Mouse (Mus musculus) kidney, adult 2 months (tissue): ENCODE results near the gene Slc24a3.

ENCODE experiments used
- CTCF ChIP-seq: fragments of 200-500 bp; conservative IDR thresholded peaks from 2 replicates; pipeline ENCODE4 v1.5.1; 2011; ENCODE audit warnings: low read depth, mild to moderate bottlenecking, control low read depth, low read length, moderate library complexity, mixed read lengths; ENCODE audit not compliant: insufficient read depth, insufficient read length
- POLR2A ChIP-seq: fragments of 200-500 bp; IDR thresholded peaks from one replicate; pipeline ENCODE4 v1.6.1; 2011; ENCODE audit warnings: low read depth, low read length, control low read depth

- TF ChIP-seq POLR2A (no peak), CTCF (no peak)
These were observed 94.6 kb downstream of the Slc24a3 start for GRCm38 (mm10) chr2:145262153-145262552.
